Mouse (Mus musculus): ENCODE results near the gene 2410131K14Rik.

2410131K14Rik gene

DNA sequence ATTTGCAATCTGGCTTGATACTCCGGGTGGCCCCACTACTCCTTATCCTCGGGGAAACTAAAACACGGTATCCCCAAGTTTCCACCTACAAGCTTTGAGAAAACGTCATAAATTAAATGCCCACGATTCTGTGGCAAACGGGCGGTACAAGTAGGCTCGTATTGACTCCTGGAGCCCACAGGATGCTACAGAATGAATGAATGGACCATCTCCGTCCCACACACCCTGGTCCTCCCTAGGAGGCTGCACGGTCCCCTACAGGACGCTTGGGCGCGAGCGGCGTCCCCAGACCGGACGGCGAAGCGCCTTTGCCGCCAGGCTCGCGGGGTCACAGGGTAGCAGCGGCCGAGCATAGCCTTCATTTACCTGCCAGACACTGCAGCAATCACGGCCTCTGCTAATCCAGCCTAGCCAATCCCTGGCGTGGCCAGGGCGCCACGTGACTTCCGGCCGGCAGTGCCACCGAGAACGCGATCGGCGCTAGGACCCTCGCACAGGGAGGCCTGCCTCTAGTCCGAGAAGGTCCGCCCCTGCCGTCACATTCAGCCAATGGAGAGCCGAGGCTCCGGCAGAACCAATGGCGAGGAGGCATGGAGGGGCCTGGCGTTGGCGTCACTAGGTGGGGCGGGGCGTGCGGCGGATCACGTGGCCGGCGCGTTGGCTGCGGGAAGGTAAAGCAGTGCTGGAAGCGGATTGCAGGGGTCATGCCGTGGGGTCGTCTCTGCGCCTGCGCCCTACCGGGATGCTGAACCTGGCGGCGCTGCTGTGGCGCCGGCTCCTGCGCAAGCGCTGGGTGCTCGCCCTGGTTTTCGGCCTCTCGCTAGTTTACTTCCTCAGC is at the start of gene 2410131K14Rik, which contains the start of gene Rnft2:
2410131K14Rik (plus strand) TSS at position 622 of the 838 bp plus-strand sequence.
Rnft2 (minus strand) TSS at position 511 of the 838 bp plus-strand sequence.
- peak; percentile 99 to 100 for DNase-seq (ENCODE audit: low spot score in 2 of 2)

DNA sequence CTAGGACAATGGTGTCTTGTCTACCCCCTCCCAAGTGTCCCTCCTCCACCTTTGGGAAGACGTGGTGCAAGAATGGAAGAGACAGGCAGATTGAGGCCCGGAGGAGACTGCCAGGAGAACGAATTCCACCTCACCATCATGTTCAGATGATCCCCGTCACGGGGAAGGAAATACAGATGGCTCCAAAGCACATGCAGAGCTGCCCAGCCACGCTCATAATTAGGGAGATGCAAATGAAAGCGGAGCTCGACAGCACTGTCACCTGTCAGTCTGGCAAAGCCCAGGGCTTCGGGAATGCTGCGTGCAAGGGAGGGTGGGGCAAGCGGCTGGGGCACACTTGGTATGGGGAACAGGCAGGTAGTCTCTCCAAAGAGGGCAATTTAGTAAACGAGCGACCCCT is 47.6 kb upstream of the 2410131K14Rik start:
- DNase-seq (ENCODE audit: low spot score in 2 of 2) = no peak

DNA sequence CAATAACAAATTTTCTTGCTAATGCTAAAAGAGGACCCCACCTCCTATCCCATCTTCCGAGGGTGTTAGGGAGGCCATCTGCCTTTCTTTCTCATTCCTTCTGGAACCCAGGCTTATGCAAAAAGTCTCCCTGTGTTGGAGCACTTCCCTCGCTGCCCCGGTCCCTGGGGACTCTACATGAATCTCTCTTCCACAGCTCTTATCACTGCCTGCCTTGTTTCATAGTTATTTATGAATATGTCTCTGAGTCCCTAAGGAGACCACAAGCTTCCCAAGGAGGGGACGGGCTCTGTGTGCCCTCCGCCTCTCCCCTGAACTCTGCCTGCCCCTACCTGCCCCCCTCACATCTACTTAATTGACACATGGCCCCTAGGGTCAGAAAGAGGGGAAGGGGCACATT is 45.4 kb upstream of the 2410131K14Rik start:
- no peak for DNase-seq (ENCODE audit: low spot score in 2 of 2)

DNA sequence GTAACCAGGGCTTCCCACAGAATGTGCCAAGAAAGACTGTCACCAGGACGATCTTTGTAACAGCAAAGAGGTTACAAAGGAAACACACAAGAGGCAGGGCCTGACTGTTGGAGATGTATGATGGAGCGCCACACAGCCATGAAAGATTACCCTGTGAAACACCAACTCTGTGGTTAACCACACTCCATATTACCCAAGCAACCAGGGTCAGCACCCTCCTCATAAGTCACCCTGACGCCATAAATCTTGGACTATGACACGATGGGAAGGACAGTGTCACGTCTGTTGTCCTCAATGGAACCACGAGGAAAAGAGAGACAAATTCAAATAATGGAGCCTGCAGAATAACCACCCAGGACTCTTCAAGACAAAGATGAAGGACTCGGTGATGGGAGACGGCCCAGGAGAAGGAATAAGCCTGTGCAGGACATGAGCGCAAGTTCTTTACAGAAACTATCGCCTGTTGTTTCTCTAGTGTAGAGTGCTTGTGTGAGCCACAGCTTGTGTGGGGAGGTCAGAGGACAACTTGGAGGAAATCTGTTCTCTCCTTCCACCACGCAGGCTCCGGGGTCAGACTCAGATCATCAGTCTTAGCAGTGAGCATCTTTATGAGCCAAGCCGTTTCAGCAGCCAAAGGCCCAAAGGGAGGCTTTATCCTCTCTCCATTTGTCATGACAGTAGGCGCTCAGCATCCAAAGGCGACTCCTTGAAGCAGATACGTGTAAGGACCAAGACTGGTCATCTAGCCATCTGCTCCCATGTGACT is 40.2 kb upstream of the 2410131K14Rik start:
- no peak for DNase-seq (ENCODE audit: low spot score in 2 of 2)

DNA sequence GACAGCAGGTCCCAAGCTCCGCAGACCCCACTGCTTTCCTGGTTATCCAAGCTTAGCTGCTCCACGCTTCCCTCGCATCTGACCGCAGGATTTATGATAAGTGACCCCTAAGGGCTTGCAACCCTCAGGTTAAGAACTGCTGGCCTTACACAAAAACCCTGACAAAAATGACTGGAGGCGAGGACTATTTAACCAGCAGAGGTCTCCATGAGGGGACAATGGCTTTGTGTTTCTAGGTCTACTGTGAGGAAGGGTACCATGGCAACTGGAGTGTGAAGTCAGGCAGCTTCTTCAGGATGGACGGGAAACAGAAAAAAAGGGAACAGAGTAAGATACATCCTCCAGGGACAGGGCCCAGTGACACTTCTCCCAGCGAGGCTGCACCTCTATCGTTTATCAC is 39.2 kb upstream of the 2410131K14Rik start:
- no peak for DNase-seq (ENCODE audit: low spot score in 2 of 2)

DNA sequence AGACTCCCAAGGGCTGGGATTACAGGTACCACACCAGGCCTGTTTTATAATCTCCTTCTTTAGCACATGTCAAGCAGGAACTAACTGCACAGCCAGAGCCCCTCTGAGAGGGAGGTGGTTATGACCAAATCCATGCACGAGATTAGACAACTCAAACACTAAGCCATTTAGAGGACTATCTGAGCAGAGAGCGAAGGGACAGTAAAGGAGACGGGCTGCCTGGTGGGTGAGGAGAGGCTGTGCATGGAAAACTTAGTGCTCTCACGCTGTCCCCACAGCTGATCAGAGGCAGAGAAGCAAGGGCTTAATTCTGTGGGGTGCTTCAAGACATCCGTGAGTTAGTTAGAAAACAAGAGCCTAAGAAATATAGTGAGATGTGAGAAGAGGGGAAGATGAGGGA is 31.0 kb upstream of the 2410131K14Rik start:
- DNase-seq (ENCODE audit: low spot score in 2 of 2) = no peak

DNA sequence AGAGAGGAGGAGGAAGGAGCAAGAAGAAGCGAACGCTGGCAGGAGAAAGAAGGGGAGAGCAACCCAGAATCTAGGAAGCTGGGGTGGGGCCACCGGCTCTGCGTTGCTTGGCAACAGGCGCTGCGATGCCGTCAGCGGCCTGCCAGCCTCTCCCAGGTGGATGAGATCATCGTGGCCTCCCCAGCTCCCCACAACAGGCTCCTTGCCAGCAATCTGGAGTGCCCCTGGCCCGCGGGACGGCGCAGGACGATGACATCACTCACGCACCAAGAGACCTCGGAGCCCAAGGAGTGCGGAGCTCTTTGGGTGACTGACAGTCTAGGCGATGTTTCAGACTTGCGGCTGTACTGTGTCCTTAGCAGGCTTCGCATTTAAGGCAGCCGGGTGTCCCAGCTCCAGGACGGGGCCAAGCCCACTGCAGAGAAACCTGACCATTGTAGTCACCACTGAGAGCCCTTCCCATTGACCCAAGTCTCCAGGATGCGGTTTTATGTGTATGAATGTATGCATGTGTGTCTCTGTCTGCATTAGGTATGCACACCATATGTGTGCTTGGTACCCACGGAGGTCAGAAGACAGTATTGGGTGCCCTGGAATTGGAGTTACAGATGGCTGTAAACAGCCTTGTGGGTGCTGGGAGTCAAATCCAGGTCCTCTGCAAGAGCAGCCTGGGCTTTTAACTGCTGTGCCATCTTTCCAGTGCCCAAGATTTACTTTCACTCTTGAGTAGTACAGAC is 30.4 kb upstream of the 2410131K14Rik start:
- DNase-seq (ENCODE audit: low spot score in 2 of 2) = peak; percentile 18 to 53

DNA sequence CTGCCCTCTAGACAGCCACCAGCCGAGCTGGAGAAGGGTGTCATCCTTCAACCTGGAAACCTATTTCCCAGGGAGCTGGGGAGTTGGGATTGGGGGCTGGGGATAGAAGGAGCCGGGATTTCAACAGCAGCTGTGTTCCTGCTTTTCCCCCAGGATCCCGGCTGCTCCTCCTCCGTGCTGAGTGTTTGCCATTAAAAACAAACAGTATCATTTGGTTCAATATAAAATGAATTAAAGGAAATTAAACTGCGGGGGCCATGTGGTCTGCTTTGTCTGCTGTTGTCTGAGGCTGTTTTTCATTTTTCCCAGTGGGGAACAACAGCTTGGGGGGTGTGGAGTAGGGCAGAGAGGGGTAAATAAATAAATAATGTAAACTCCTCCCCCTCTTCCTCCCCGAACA is 27.6 kb upstream of the 2410131K14Rik start:
- DNase-seq (ENCODE audit: low spot score in 2 of 2) = no peak

DNA sequence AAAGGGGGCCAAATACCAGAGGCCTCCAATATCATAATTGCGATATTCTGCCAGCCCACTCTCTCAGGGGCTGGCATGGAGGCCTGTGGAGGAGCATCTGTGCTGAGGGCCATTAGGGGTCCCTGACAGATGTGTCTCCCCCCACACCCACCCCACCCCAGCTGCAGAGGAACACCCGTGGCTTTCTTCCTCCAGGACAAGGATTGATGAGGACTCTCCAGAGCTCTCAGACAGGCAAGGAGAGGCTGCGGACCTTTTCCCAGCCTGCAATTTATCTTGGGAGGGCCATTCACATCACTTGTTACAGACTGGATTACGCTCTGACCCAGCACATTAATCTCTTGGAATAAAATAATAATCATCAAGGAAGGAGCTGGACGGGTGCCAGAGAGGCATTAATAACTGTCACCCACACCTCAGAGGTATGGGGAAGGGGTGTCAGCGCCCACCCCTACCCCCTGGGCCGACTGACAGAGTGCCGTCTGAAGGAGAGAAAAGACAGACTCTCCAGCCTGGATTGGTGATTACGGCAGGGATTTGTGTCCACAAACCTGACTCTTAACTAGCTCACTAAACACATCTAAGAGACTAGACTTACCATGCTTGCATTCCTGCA is 21.8 kb upstream of the 2410131K14Rik start:
- no peak for DNase-seq (ENCODE audit: low spot score in 2 of 2)

DNA sequence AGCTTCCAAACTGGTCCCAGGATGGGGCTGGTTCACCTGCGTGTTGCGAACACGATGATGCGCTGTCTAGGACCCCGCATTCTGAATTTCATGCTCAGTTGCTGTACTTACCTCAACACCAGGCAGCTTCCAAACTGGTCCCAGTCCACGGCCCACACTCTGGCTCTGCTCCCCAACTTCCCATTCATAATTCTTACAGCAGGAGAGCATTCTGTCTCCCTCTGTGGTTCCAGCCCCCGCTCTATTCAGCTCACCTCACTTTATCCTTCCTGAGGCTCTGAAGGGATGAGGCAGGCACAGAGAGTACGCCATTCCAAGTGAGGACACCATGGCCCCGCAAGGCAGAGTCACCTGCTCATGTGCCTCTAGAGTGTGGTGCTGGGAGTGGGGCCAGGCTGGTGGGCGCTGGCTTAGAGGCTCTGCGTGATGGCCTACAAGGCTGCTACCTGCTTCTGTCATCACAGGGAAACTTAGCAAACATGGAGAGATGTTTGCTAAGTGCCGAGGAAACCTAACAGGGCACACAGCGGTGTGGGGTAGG is 14.9 kb upstream of the 2410131K14Rik start:
- DNase-seq (ENCODE audit: low spot score in 2 of 2) = no peak

DNA sequence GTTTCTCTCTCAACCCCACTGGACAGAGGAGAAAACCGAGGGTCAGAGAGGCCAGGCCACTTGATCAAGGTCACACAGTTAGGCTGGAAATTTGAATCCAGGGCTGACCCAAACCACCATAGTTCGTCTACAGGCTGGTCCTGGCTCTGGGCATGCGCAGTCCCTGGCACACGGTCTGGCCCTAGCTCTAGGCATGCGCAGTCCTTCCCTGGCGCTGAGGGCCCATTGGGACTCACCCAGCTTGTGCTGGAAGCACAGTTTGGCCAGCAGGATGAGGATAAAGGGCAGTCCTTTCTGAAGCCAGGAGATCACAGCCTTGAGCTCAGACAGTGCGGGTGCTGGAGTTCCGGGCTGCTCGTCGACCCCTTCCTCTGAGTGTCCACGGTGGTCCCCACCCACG is 8.1 kb upstream of the 2410131K14Rik start:
- DNase-seq (ENCODE audit: low spot score in 2 of 2) = no peak

DNA sequence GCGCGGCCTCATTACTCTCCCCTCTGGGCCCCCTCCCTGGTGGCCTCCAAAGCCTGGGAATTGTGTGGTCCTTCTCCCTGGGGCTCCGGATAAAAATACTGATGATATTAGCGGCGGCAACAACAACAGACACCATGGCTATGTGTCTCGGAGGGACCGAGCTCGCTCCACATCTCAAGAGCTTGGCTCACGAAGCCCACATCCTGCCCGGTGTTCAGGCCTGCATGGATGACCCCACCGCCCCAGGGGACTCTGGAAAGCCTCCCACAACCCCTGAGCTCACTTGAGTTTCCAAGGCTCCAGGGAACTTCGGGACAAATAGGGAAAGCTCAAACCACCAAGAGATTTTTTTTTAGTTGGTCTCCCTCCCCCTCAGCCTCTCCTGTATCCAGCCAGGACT is 5.4 kb upstream of the 2410131K14Rik start:
- no peak for DNase-seq (ENCODE audit: low spot score in 2 of 2)

DNA sequence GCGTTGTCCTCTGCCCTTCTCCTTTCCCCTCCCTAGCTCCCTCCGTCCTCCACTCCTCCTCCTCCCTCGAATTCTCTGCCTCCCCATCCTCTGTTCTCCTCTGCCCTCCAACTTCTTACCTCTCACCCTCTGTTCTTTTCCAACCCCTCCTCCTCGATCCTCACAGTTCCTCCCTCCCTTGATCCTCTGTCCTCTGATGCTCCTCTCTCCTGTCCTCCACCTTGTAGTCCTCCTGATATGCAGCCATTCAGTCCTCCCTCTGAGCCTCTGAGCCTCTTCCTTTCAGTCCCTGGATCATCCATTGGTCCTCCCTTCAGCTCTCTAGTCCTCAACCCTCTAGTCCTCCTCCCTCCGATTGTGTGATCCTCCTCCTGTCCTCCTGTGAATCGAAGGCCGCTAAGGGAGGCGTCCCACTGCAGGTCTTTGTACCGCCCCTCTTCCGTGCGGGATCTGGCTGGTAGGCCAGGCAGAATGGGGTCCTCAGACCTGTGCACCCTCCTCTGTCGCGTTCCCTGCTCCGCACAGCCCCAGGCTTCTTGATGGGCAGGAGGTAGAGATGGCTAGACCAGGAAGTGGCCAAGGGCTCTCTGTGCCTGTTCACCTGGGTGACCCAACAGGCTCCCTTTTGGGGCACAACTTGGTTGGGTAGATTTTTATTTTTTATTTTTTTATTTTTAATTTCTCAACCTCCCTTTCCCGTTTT is 730 bp downstream of the 2410131K14Rik start:
- no peak for DNase-seq (ENCODE audit: low spot score in 2 of 2)

DNA sequence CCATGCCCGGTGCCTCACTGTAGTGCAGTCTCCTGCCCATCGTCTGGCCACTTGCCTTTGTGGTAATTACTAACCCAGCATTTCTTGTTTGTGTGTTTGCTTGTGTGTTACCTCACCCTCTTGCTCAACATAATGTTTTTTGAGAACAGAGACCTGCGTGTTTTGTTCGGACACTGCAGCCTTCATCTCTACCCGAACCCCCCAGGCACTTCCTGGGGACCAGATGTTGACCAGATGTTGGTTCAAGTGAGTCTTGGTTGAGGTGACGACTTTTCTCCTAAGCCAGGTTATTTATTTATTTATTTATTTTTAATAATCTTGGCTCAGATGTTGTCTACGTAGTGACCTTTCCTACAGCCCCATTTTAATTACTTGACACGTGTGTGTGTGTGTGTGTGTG is 2.4 kb downstream of the 2410131K14Rik start:
- no peak for DNase-seq (ENCODE audit: low spot score in 2 of 2)

DNA sequence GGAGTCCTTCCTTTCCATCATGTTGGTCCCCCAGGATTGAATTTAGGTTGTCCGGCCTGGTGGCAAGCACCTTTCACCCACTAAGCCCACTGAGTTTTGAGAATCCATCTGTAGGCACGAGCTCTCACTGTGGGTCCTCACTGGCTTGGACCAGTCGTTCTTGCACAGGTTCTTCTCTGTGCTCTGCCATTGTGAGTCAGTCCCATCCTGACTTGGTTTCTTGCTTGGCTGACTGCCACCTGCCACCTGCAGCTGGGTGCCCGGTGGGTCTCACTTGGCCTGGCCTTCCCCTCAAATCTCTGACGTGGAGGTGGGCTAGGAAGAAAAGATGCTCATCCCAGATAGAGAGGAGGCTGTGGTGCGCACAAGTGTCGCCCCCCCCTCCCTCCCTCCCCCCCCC is 6.0 kb downstream of the 2410131K14Rik start:
- no peak for DNase-seq (ENCODE audit: low spot score in 2 of 2)

DNA sequence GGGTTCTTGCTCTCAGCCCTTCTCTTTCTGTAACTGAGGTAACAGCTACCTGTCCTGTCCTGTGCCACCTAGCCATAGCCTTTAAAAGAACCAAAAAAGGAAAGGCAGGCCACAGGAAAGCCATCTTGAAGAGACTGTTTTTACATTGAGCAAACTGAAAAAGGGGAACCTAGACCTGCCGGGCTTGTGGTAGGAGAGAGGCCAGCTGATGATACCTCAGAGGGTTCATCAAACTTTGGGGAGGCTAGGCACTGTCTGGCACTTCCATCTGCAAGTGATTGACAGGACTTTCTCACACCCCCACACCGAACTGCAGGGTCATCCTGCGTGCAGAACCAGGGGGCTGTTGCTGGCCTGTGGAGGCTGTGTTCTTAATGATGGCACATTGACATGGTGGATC is 8.5 kb downstream of the 2410131K14Rik start:
- no peak for DNase-seq (ENCODE audit: low spot score in 2 of 2)

DNA sequence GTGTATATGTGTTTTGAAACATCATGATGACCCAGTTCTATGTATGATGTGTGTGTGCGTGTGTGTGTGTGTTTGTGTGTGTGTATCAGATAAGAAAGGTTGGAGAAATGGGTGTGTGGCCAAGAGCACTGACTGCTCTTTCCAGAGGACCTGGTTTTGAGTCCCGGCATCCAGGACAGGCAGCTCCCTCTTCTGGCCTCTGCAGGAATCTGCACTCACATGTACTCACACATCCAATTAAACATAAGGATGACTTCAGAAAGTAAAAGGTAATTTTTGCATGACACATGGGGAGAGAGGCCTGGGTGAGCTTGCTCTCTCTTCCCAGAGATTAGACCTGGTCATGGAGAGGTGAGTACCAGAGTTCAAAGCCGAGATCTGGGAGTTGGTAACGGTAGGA is 12.0 kb downstream of the 2410131K14Rik start:
- no peak for DNase-seq (ENCODE audit: low spot score in 2 of 2)

DNA sequence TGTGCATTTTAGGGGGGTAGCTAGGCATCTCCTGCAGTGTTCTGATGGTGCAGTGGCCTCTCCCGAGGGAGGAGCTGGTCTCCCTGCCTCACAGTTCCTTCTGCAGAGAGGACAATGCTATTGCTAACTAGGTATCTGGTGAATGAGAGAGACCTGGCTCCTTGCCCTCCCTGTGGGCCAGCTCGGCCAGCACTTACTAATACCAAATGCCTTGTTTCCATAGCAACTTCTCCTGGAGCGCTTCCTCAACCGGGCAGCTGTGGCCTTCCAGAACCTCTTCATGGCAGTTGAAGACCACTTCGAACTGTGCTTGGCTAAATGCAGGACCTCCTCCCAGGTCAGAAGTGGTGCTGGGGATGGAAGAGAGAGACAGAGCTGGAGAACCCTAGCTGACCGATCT is 14.1 kb downstream of the 2410131K14Rik start:
- DNase-seq (ENCODE audit: low spot score in 2 of 2) = no peak

DNA sequence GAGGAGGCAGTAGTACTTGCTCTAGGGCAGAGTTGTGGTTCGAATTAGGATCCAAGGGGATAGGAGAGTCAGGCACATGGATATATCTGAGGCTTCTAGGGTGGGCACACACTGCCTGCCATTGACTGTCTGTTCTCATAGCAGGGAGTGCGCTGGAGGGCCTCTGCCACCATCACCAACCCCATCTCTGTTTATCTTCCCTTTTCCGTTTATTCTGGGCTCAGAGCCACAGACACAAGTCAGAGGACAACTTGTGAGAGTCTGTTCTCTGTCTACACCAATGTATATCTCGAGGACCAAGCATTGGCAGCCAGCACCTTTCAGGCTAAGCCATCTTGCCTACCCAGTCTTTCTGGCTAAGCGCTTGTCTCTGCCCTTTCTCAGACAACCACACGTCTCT is 14.6 kb downstream of the 2410131K14Rik start:
- no peak for DNase-seq (ENCODE audit: low spot score in 2 of 2)

DNA sequence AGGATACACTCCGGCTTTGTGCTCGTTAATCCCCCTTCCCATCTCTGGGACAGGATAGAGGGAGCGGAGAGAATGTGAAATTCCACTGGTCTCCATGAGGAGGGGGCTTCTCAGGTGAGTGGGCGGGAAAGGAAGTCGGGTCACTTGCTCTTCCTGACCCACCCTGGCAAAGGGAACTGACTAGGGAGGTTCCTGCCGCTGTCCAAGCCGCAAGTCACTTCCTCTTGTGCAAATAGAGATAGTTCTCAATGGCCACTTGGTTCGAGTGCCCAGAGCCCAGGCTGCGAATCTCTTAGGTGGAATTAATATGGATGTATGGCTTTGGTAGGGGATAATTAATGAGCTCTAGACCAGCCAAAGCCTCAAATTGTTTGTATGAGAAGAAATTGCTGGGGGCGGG is 15.0 kb downstream of the 2410131K14Rik start:
- no peak for DNase-seq (ENCODE audit: low spot score in 2 of 2)

DNA sequence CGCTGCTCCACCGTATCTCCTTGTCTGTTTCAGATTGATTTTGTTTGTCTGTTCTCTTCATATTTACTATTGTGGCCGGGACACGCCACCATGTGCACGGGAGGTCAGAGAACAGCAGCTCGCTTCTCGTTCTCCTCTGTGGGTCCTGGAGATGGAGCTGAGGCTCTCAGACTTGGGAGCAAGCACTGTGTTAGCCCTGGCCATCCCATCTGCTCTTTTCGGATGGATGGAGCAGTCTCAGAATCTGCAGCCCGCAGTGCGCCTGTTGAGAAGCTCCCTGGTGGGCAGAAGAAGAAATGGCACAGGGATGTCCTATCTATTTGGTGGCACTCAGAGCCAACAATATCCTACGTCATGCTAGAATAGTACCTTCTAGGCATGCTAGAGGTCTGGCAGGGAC is 15.6 kb downstream of the 2410131K14Rik start:
- DNase-seq (ENCODE audit: low spot score in 2 of 2) = no peak
